Mouse (Mus musculus) neural tube, embryonic 11.5 days (tissue): ENCODE results near the gene Colgalt2. TPM values are rescaled to one million over a fixed set of nuclear protein-coding genes. Genes with fewer than 3 reads are reported as not detected.

ENCODE experiments used
- ATAC-seq: fragments of 200-750 bp; cut with Nextera tagmentation; 2 replicates; pipeline ENCODE4 v1.8.0; 2017; ENCODE audit warnings: moderate number of reproducible peaks, mild to moderate bottlenecking, moderate TSS enrichment, moderate library complexity; ENCODE audit not compliant: insufficient read depth, low FRiP score, low TSS enrichment
- DNase-seq: peaks from one replicate; pipeline ENCODE4 v3.0.0-alpha.2; 2015; ENCODE audit warnings: low spot score
- H3K27ac ChIP-seq: fragments of 300-500 bp; sonication (generic); 2 replicates; pipeline ENCODE4 v1.5.1; 2014; ENCODE audit warnings: low read depth, mild to moderate bottlenecking, low read length
- H3K27me3 ChIP-seq: fragments of 300-500 bp; sonication (generic); 2 replicates; pipeline ENCODE4 v1.6.1; 2014; ENCODE audit warnings: mild to moderate bottlenecking, low read length, mixed read lengths; ENCODE audit not compliant: control insufficient read depth, insufficient read depth
- H3K36me3 ChIP-seq: fragments of 300-500 bp; sonication (generic); 2 replicates; pipeline ENCODE4 v1.6.1; 2014; ENCODE audit warnings: mild to moderate bottlenecking, low read length, moderate library complexity, mixed read lengths; ENCODE audit not compliant: control insufficient read depth, insufficient read depth
- H3K4me1 ChIP-seq: fragments of 300-500 bp; sonication (generic); 2 replicates; pipeline ENCODE4 v1.6.1; 2014; ENCODE audit warnings: low read length, mixed read lengths; ENCODE audit not compliant: control insufficient read depth, insufficient read depth
- H3K4me2 ChIP-seq: fragments of 300-500 bp; sonication (generic); 2 replicates; pipeline ENCODE4 v1.6.1; 2014; ENCODE audit warnings: low read depth, mild to moderate bottlenecking, moderate library complexity
- H3K4me3 ChIP-seq: fragments of 300-500 bp; sonication (generic); 2 replicates; pipeline ENCODE4 v1.5.1; 2014; ENCODE audit warnings: low read depth, low read length
- H3K9ac ChIP-seq: fragments of 300-500 bp; sonication (generic); 2 replicates; pipeline ENCODE4 v1.6.1; 2014; ENCODE audit warnings: mild to moderate bottlenecking, low read length
- H3K9me3 ChIP-seq: fragments of 300-500 bp; sonication (generic); 2 replicates; pipeline ENCODE4 v1.6.1; 2016; ENCODE audit warnings: low read length; ENCODE audit not compliant: control insufficient read depth
- WGBS: fragments of 180-500 bp; shearing (Covaris S2); extraction: QIAGEN DNeasy Blood & Tissue Kit; methylation state at CpG from one replicate; pipeline ENCODE4 v1.1.7; 2014; 5-methylcytosine and 5-hydroxymethylcytosine counted together
- polyA plus RNA-seq: library from polyadenylated mRNA; unstranded; fragments of >200 nt; fragmentation: Nextera tagmentation; extraction: Ambion mirVana; gene quantifications from 2 replicates; pipeline ENCODE4 v1.2.1, GENCODE M21; 2014

Colgalt2 gene
- polyA plus RNA-seq, 1 experiment from 2014 or later = 3.7 TPM

- 87% methylated on average over 6 of the region's 6 CpGs for WGBS
Measured at GRCm38 (mm10) chr1:152528214-152528613, 128.6 kb downstream of the Colgalt2 start.

DNA sequence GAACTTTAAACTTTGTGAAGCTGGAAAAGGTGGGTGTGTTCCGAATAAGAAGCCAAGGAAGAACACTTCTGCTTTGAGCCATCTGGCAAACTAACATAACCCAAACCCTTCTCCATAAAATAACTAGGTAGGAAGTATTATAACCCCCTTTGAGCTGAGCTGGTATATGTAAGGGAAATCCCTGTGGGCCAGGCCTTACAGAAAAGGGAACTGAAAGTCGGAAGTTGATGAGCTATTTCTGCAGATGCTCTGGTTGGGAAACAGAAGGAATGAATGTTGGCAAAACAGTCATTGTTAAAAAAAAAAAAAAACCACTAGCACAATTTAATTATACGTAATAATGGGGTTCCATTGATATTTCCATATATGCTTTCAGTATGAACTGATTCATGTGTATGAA is 129.1 kb downstream of the Colgalt2 start:
- H3K4me3 ChIP-seq = no peak overlapping the region
- no peak overlapping the region for H3K27ac ChIP-seq
- no peak overlapping the region for H3K4me2 ChIP-seq
- no peaks in the 10 kb centered on the region for H3K4me1 ChIP-seq
- H3K9ac ChIP-seq = no peak overlapping the region
- no peaks in the 10 kb centered on the region for H3K27me3 ChIP-seq
- no peak for DNase-seq
- ATAC-seq = no peak
- peaks cover 2% of the 10 kb centered on the region; the same call in 1 of the 2 replicates for H3K36me3 ChIP-seq
- 94% methylated on average over 3 of the region's 3 CpGs for WGBS
- H3K9me3 ChIP-seq = no peaks in the 10 kb centered on the region

More at GRCm38 (mm10) chr1:152528214-152528613, 128.6 kb downstream of the Colgalt2 start:
- no peak overlapping the region for H3K4me2 ChIP-seq
- no peak for ATAC-seq
- no peaks in the 10 kb centered on the region for H3K4me1 ChIP-seq
- H3K36me3 ChIP-seq = peaks cover 2% of the 10 kb centered on the region; the same call in 1 of the 2 replicates
- H3K27ac ChIP-seq = no peak overlapping the region
- H3K4me3 ChIP-seq = no peak overlapping the region
- DNase-seq = no peak
- no peaks in the 10 kb centered on the region for H3K27me3 ChIP-seq
- H3K9me3 ChIP-seq = no peaks in the 10 kb centered on the region
- H3K9ac ChIP-seq = no peak overlapping the region

GRCm38 (mm10) chr1:152531498-152531897 is 131.9 kb downstream of the Colgalt2 start:
- DNase-seq = no peak
- WGBS = 74% methylated on average over 15 of the region's 15 CpGs
- Histone ChIP-seq H3K9me3 (no peaks in the 10 kb centered on the region), H3K36me3 (no peaks in the 10 kb centered on the region), H3K4me1 (no peaks in the 10 kb centered on the region), H3K4me3 (no peak overlapping the region), H3K9ac (no peak overlapping the region), H3K27me3 (no peaks in the 10 kb centered on the region), H3K27ac (no peak overlapping the region), H3K4me2 (no peak overlapping the region)
- no peak for ATAC-seq

GRCm38 (mm10) chr1:152534531-152534930 is 134.9 kb downstream of the Colgalt2 start:
- Histone ChIP-seq H3K27me3 (no peaks in the 10 kb centered on the region), H3K27ac (no peak overlapping the region), H3K9me3 (no peaks in the 10 kb centered on the region), H3K36me3 (no peaks in the 10 kb centered on the region; the same call in 1 of the 2 replicates), H3K9ac (no peak overlapping the region), H3K4me3 (no peak overlapping the region), H3K4me2 (no peak overlapping the region), H3K4me1 (no peaks in the 10 kb centered on the region)
- DNase-seq = no peak
- WGBS = 85% methylated on average over 7 of the region's 7 CpGs
- no peak for ATAC-seq

- 51% methylated on average over 16 of the region's 16 CpGs for WGBS
- no peak for DNase-seq
Measured at GRCm38 (mm10) chr1:152536416-152537018, 136.9 kb downstream of the Colgalt2 start.

DNA sequence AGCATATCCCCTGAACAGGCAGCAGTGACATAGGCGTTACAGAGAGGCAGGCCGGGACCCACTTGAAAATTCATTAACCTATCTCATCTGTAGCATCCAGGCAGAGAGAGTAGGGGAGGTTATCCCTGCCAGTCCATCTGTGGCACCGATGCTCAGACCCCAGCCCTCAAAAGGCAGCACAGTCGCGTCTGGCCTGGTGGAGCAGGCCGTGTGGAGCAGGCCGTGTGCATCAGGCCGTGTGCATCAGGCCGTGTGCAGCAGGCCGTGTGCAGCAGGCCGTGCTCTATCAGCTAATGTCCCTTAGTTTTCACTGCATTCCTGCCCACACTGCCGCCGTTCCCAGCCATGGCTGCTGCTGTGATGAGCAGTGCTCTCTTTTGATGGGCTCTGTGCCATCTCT is 137.6 kb downstream of the Colgalt2 start:
- Histone ChIP-seq H3K4me2 (no peak overlapping the region), H3K36me3 (no peaks in the 10 kb centered on the region; the same call in 1 of the 2 replicates), H3K4me1 (no peaks in the 10 kb centered on the region), H3K9me3 (no peaks in the 10 kb centered on the region), H3K4me3 (no peak overlapping the region), H3K27me3 (no peaks in the 10 kb centered on the region), H3K27ac (no peak overlapping the region), H3K9ac (no peak overlapping the region)
- 83% methylated on average over 13 of the region's 13 CpGs for WGBS
- ATAC-seq (no peak), DNase-seq (no peak)

More at GRCm38 (mm10) chr1:152536416-152537018, 136.9 kb downstream of the Colgalt2 start:
- no peak for ATAC-seq
- Histone ChIP-seq H3K36me3 (no peaks in the 10 kb centered on the region; the same call in 1 of the 2 replicates), H3K27me3 (no peaks in the 10 kb centered on the region), H3K9me3 (no peaks in the 10 kb centered on the region), H3K9ac (no peak overlapping the region), H3K4me1 (no peaks in the 10 kb centered on the region), H3K4me3 (no peak overlapping the region), H3K27ac (no peak overlapping the region), H3K4me2 (no peak overlapping the region)

GRCm38 (mm10) chr1:152538817-152539216 is 139.2 kb downstream of the Colgalt2 start:
- 89% methylated on average over 4 of the region's 4 CpGs for WGBS
- no peak overlapping the region for H3K27ac ChIP-seq
- no peak overlapping the region for H3K9ac ChIP-seq
- no peak overlapping the region for H3K4me2 ChIP-seq
- H3K4me1 ChIP-seq = no peaks in the 10 kb centered on the region
- H3K36me3 ChIP-seq = no peaks in the 10 kb centered on the region; the same call in 1 of the 2 replicates
- H3K27me3 ChIP-seq = no peaks in the 10 kb centered on the region
- no peak for DNase-seq
- no peak for ATAC-seq
- no peak overlapping the region for H3K4me3 ChIP-seq
- no peaks in the 10 kb centered on the region for H3K9me3 ChIP-seq

GRCm38 (mm10) chr1:152540304-152540887 is 140.8 kb downstream of the Colgalt2 start:
- Histone ChIP-seq H3K9ac (no peak overlapping the region), H3K4me2 (no peak overlapping the region), H3K27ac (no peak overlapping the region), H3K4me1 (no peaks in the 10 kb centered on the region), H3K4me3 (no peak overlapping the region), H3K36me3 (no peaks in the 10 kb centered on the region; the same call in 1 of the 2 replicates), H3K27me3 (no peaks in the 10 kb centered on the region), H3K9me3 (no peaks in the 10 kb centered on the region)
- 96% methylated on average over 3 of the region's 3 CpGs for WGBS
- ATAC-seq = no peak
- DNase-seq = no peak
